Mouse (Mus musculus): ENCODE measurements at regions not wholly inside any gene's neighbourhood (a gene's known extent, or its start where the extent isn't known, plus 50 kb on each side); places are given as distances from the start of the nearest gene placed in this dataset.

GRCm38 (mm10) chr17:83088471-83088870 is 126.6 kb upstream of the Pkdcc start:
- H3K9me3 ChIP-seq (ENCODE audit: low read length) = no peaks in the 10 kb centered on the region
- no peak overlapping the region for H3K4me2 ChIP-seq (ENCODE audit: low read depth, low read length, poor library complexity, severe bottlenecking)
- H3K27ac ChIP-seq (ENCODE audit: low read depth, low read length) = no peak overlapping the region
- 80% methylated on average over 2 of the region's 2 CpGs for WGBS
- DNase-seq (ENCODE audit: low spot score) (no peak), ATAC-seq (ENCODE audit: low FRiP score) (no peak)
- no peak for TF ChIP-seq CTCF (IDR thresholded peaks at IDR 0.05)
- no peaks in the 10 kb centered on the region for H3K27me3 ChIP-seq (ENCODE audit: insufficient read depth, low read length)
- no peak overlapping the region for H3K4me3 ChIP-seq (ENCODE audit: low read depth, low read length)
- no peaks in the 10 kb centered on the region for H3K36me3 ChIP-seq (ENCODE audit: insufficient read depth, low read length)
- no peaks in the 10 kb centered on the region; the same call in 1 of the 2 replicates for H3K4me1 ChIP-seq (ENCODE audit: insufficient read depth, low read length)
- H3K9ac ChIP-seq (replicated peaks; ENCODE audit: low read length, poor library complexity, severe bottlenecking) = no peak overlapping the region

GRCm38 (mm10) chr17:83089856-83090692 is 125.0 kb upstream of the Pkdcc start:
- no peak overlapping the region for H3K27ac ChIP-seq (ENCODE audit: low read depth, low read length)
- no peak for DNase-seq (ENCODE audit: low spot score)
- H3K4me1 ChIP-seq (ENCODE audit: insufficient read depth, low read length) = no peaks in the 10 kb centered on the region
- H3K9me3 ChIP-seq (ENCODE audit: low read length) = no peaks in the 10 kb centered on the region
- no peak overlapping the region for H3K4me2 ChIP-seq (ENCODE audit: low read depth, low read length, poor library complexity, severe bottlenecking)
- TF ChIP-seq CTCF (IDR thresholded peaks at IDR 0.05) = no peak
- no peaks in the 10 kb centered on the region for H3K27me3 ChIP-seq (ENCODE audit: insufficient read depth, low read length)
- ATAC-seq (ENCODE audit: low FRiP score) = no peak
- WGBS = 69% methylated on average over 10 of the region's 10 CpGs
- H3K4me3 ChIP-seq (ENCODE audit: low read depth, low read length) = no peak overlapping the region
- H3K9ac ChIP-seq (replicated peaks; ENCODE audit: low read length, poor library complexity, severe bottlenecking) = no peak overlapping the region
- no peaks in the 10 kb centered on the region for H3K36me3 ChIP-seq (ENCODE audit: insufficient read depth, low read length)

- H3K27me3 ChIP-seq (ENCODE audit: insufficient read depth, low read length) = no peaks in the 10 kb centered on the region
- H3K9me3 ChIP-seq (ENCODE audit: low read length) = no peaks in the 10 kb centered on the region
- DNase-seq (ENCODE audit: low spot score) (no peak), ATAC-seq (ENCODE audit: low FRiP score) (no peak)
- H3K36me3 ChIP-seq (ENCODE audit: insufficient read depth, low read length) = no peaks in the 10 kb centered on the region
- no peak overlapping the region for H3K4me2 ChIP-seq (ENCODE audit: low read depth, low read length, poor library complexity, severe bottlenecking)
- no peaks in the 10 kb centered on the region for H3K4me1 ChIP-seq (ENCODE audit: insufficient read depth, low read length)
- no peak overlapping the region for H3K4me3 ChIP-seq (ENCODE audit: low read depth, low read length)
- H3K9ac ChIP-seq (replicated peaks; ENCODE audit: low read length, poor library complexity, severe bottlenecking) = no peak overlapping the region
- no peak for TF ChIP-seq CTCF (IDR thresholded peaks at IDR 0.05)
- WGBS = 85% methylated on average over 5 of the region's 5 CpGs
- no peak overlapping the region for H3K27ac ChIP-seq (ENCODE audit: low read depth, low read length)
These were observed 121.2 kb upstream of the Pkdcc start for GRCm38 (mm10) chr17:83093862-83094261.

- H3K4me3 ChIP-seq (ENCODE audit: low read depth, low read length) = no peak overlapping the region
- H3K27ac ChIP-seq (ENCODE audit: low read depth, low read length) = no peak overlapping the region
- no peaks in the 10 kb centered on the region for H3K4me1 ChIP-seq (ENCODE audit: insufficient read depth, low read length)
- no peaks in the 10 kb centered on the region for H3K9me3 ChIP-seq (ENCODE audit: low read length)
- H3K36me3 ChIP-seq (ENCODE audit: insufficient read depth, low read length) = no peaks in the 10 kb centered on the region
- H3K27me3 ChIP-seq (ENCODE audit: insufficient read depth, low read length) = no peaks in the 10 kb centered on the region
- no peak overlapping the region for H3K9ac ChIP-seq (replicated peaks; ENCODE audit: low read length, poor library complexity, severe bottlenecking)
- DNase-seq (ENCODE audit: low spot score) (no peak), ATAC-seq (ENCODE audit: low FRiP score) (no peak)
- H3K4me2 ChIP-seq (ENCODE audit: low read depth, low read length, poor library complexity, severe bottlenecking) = no peak overlapping the region
- WGBS = 61% methylated on average over 8 of the region's 8 CpGs
- no peak for TF ChIP-seq CTCF (IDR thresholded peaks at IDR 0.05)
These were observed 118.6 kb upstream of the Pkdcc start for GRCm38 (mm10) chr17:83096451-83096850.

GRCm38 (mm10) chr17:83097998-83098397 is 117.1 kb upstream of the Pkdcc start:
- Histone ChIP-seq H3K9ac (replicated peaks; ENCODE audit: low read length, poor library complexity, severe bottlenecking) (no peak overlapping the region), H3K36me3 (ENCODE audit: insufficient read depth, low read length) (no peaks in the 10 kb centered on the region), H3K4me1 (ENCODE audit: insufficient read depth, low read length) (no peaks in the 10 kb centered on the region), H3K27ac (ENCODE audit: low read depth, low read length) (no peak overlapping the region), H3K4me3 (ENCODE audit: low read depth, low read length) (no peak overlapping the region), H3K4me2 (ENCODE audit: low read depth, low read length, poor library complexity, severe bottlenecking) (no peak overlapping the region), H3K27me3 (ENCODE audit: insufficient read depth, low read length) (no peaks in the 10 kb centered on the region), H3K9me3 (ENCODE audit: low read length) (no peaks in the 10 kb centered on the region)
- 0 out of 2 replicates have a peak, but pooled peaks have one; percentile 23 for ATAC-seq (ENCODE audit: low FRiP score)
- peak; percentile 46 for DNase-seq (ENCODE audit: low spot score)
- 74% methylated on average over 16 of the region's 16 CpGs for WGBS
- TF ChIP-seq CTCF (IDR thresholded peaks at IDR 0.05) = no peak

- DNase-seq (ENCODE audit: low spot score) (peak; percentile 42), ATAC-seq (ENCODE audit: low FRiP score) (no peak)
- H3K4me2 ChIP-seq (ENCODE audit: low read depth, low read length, poor library complexity, severe bottlenecking) = no peak overlapping the region
These were observed 116.2 kb upstream of the Pkdcc start for GRCm38 (mm10) chr17:83098679-83099413.

More at GRCm38 (mm10) chr17:83098679-83099413, 116.2 kb upstream of the Pkdcc start:
- no peak for TF ChIP-seq CTCF (IDR thresholded peaks at IDR 0.05)
- H3K4me3 ChIP-seq (ENCODE audit: low read depth, low read length) = no peak overlapping the region
- no peaks in the 10 kb centered on the region for H3K9me3 ChIP-seq (ENCODE audit: low read length)
- H3K36me3 ChIP-seq (ENCODE audit: insufficient read depth, low read length) = no peaks in the 10 kb centered on the region
- WGBS = 66% methylated on average over 12 of the region's 12 CpGs
- no peak overlapping the region for H3K9ac ChIP-seq (replicated peaks; ENCODE audit: low read length, poor library complexity, severe bottlenecking)
- no peaks in the 10 kb centered on the region for H3K4me1 ChIP-seq (ENCODE audit: insufficient read depth, low read length)
- H3K27ac ChIP-seq (ENCODE audit: low read depth, low read length) = no peak overlapping the region
- H3K27me3 ChIP-seq (ENCODE audit: insufficient read depth, low read length) = no peaks in the 10 kb centered on the region

Measured in midbrain, postnatal 0 days (tissue).